Mouse (Mus musculus): ENCODE results near the gene Pdlim4. TPM values are rescaled to one million over a fixed set of nuclear protein-coding genes. Genes with fewer than 3 reads are reported as not detected.
"Not testable (repeated sequence)": the region's sequence is repeated elsewhere in the genome, so short reads cannot be mapped to it uniquely, and the experiment has no call there.

The Pdlim4 gene
- polyA plus RNA-seq, 1 experiment from 2014 or later: 144 TPM

- no peaks in the 10 kb centered on the region for H3K9me3 ChIP-seq
- H3K4me2 ChIP-seq (replicated peaks): no peak overlapping the region
- no peak overlapping the region for H3K4me3 ChIP-seq
- no peaks in the 10 kb centered on the region for H3K27me3 ChIP-seq
- no peak for ATAC-seq (ENCODE audit: insufficient number of reproducible peaks, insufficient read depth, low FRiP score, low TSS enrichment)
- H3K27ac ChIP-seq: no peak overlapping the region
- H3K9ac ChIP-seq: no peak overlapping the region
- 83% methylated on average over 11 of the region's 11 CpGs for WGBS
- peaks cover 9% of the 10 kb centered on the region; the same call in 1 of the 2 replicates for H3K4me1 ChIP-seq
- H3K36me3 ChIP-seq: no peaks in the 10 kb centered on the region
Measured at GRCm38 (mm10) chr11:54007717-54008116, 61.1 kb downstream of the Pdlim4 start.

- H3K27ac ChIP-seq: no peak overlapping the region
- H3K4me3 ChIP-seq: no peak overlapping the region
- ATAC-seq (ENCODE audit: insufficient number of reproducible peaks, insufficient read depth, low FRiP score, low TSS enrichment): no peak
- H3K36me3 ChIP-seq: no peaks in the 10 kb centered on the region
- H3K9ac ChIP-seq: no peak overlapping the region
- H3K27me3 ChIP-seq: no peaks in the 10 kb centered on the region
- H3K4me2 ChIP-seq (replicated peaks): no peak overlapping the region
- H3K4me1 ChIP-seq: peaks cover 15% of the 10 kb centered on the region; the same call in 1 of the 2 replicates
- WGBS: 89% methylated on average over 4 of the region's 4 CpGs
- no peaks in the 10 kb centered on the region for H3K9me3 ChIP-seq
Measured at GRCm38 (mm10) chr11:54006901-54007300, 61.9 kb downstream of the Pdlim4 start.

GRCm38 (mm10) chr11:54006362-54006761 is 62.5 kb downstream of the Pdlim4 start:
- H3K4me1 ChIP-seq: peaks cover 15% of the 10 kb centered on the region; the same call in 1 of the 2 replicates
- not testable (repeated sequence) for H3K4me3 ChIP-seq; ATAC-seq (ENCODE audit: insufficient number of reproducible peaks, insufficient read depth, low FRiP score, low TSS enrichment); H3K27me3 ChIP-seq; H3K27ac ChIP-seq; H3K4me2 ChIP-seq (replicated peaks); H3K36me3 ChIP-seq; H3K9ac ChIP-seq; H3K9me3 ChIP-seq
- WGBS: 81% methylated on average over 5 of the region's 5 CpGs

Other genes with a start within 250 kb of the Pdlim4 start
- gene Gm12216, start 209.8 kb downstream of the Pdlim4 start, polyA plus RNA-seq (2016; fragmentation: Nextera tagmentation; extraction: Ambion mirVana): 0.28 and 0.74 TPM in 2 replicates
- gene Slc22a5, start 177.4 kb downstream of the Pdlim4 start, polyA plus RNA-seq (2016; fragmentation: Nextera tagmentation; extraction: Ambion mirVana): 9.0 and 10.5 TPM in 2 replicates
- gene Slc22a21, start 88.7 kb downstream of the Pdlim4 start, polyA plus RNA-seq (2016; fragmentation: Nextera tagmentation; extraction: Ambion mirVana): 4.9 and 6.1 TPM in 2 replicates
- gene Slc22a4, start 40.9 kb downstream of the Pdlim4 start, polyA plus RNA-seq (2016; fragmentation: Nextera tagmentation; extraction: Ambion mirVana): 2.0 and 2.9 TPM in 2 replicates
- gene P4ha2, start 31.1 kb upstream of the Pdlim4 start, polyA plus RNA-seq (2016; fragmentation: Nextera tagmentation; extraction: Ambion mirVana): 56.8 and 59.7 TPM in 2 replicates
- gene Csf2, start 180.7 kb upstream of the Pdlim4 start, polyA plus RNA-seq (2016; fragmentation: Nextera tagmentation; extraction: Ambion mirVana): not detected in 2 replicates
- gene Il3, start 198.3 kb upstream of the Pdlim4 start, polyA plus RNA-seq (2016; fragmentation: Nextera tagmentation; extraction: Ambion mirVana): not detected in 2 replicates
- gene Acsl6, start 234.8 kb upstream of the Pdlim4 start, polyA plus RNA-seq (2016; fragmentation: Nextera tagmentation; extraction: Ambion mirVana): 3.7 and 4.5 TPM in 2 replicates